Mouse (Mus musculus) myocyte (in vitro differentiated cells): Measurements from ENCODE around the gene Alkbh1.

Source experiments
- MAX ChIP-seq: IDR thresholded peaks from one replicate; pipeline ENCODE4 v1.6.1; 2011; ENCODE audit warnings: low read depth, mild to moderate bottlenecking, control low read depth
- POLR2A ChIP-seq: IDR thresholded peaks from one replicate; pipeline ENCODE4 v1.6.1; 2011; ENCODE audit warnings: low read depth, mild to moderate bottlenecking, control low read depth, moderate library complexity; ENCODE audit not compliant: insufficient read length
- POLR2AphosphoS2 ChIP-seq: IDR thresholded peaks from one replicate; pipeline ENCODE4 v1.6.1; 2011; ENCODE audit warnings: low read depth, control low read depth; ENCODE audit not compliant: insufficient read length
- REST ChIP-seq: IDR thresholded peaks from one replicate; pipeline ENCODE4 v1.6.1; 2011; ENCODE audit warnings: mild to moderate bottlenecking, control low read depth, moderate library complexity; ENCODE audit not compliant: insufficient read depth, insufficient read length
- TCF12 ChIP-seq: IDR thresholded peaks from one replicate; pipeline ENCODE4 v1.6.1; 2011; ENCODE audit warnings: mild to moderate bottlenecking, control low read depth; ENCODE audit not compliant: poor library complexity, insufficient read depth, severe bottlenecking
- USF1 ChIP-seq: IDR thresholded peaks from one replicate; pipeline ENCODE4 v1.6.1; 2011; ENCODE audit warnings: low read depth, mild to moderate bottlenecking, control low read depth, moderate library complexity

DNA sequence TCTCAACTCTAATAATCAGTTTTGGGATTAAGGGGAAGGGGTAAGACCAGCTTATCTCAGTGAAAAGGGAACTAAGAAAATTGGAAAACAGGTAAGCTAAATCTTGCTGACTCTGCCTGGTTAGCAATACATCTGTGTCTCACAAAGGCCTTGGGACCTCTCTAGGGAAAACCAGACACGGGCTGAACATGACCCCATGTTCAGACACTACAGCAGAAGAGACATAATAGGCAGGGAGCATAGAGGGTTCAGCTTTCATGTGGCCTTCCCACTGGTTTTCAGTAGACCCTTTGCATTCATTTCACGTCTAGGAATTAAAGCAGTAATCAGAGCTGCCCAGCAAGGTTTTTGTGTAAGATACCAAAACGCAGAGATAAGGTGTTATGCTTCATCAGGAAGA is 19.3 kb downstream of the Alkbh1 start:
- TF ChIP-seq POLR2AphosphoS2 (no peak), USF1 (no peak), POLR2A (no peak), MAX (no peak), REST (no peak), TCF12 (no peak)
